Comparison of ENCODE assay signal across 29 mouse cellular contexts in genomic region chr17:45644185-45644584, GRCm38 (mm10). TPM values are rescaled to one million over a fixed set of nuclear protein-coding genes. Genes with fewer than 3 reads are reported as not detected.
DNase-seq lines count a peak whose midpoint lies in the region; ATAC-seq and TF ChIP-seq lines count a peak whose summit lies in the region.
"Had no signal": no experiment of that assay in that cellular context is flagged by ENCODE, and none has a peak within 500 bp of the region (broad histone marks: within the 10 kb centered on the region; RNA-seq: fewer than 3 reads in every experiment).

No protein-coding gene starts in this region.

- TF ChIP-seq CTCF in intestine, postnatal 0 days (IDR thresholded peaks at IDR 0.05; ENCODE audit: low read depth) = peak; percentile 27; the same call in 1 of the 2 replicates
- peak; percentile 36; the same call in 1 of the 2 replicates for TF ChIP-seq CTCF in lung, postnatal 0 days (IDR thresholded peaks at IDR 0.05)
- no peak for TF ChIP-seq CTCF in lung, adult 2 months (IDR thresholded peaks at IDR 0.05; ENCODE audit: insufficient read depth, low read length)
- peak; percentile 43 for TF ChIP-seq CTCF in Patski (IDR thresholded peaks at IDR 0.05)
- peak; percentile 37 for TF ChIP-seq CTCF in stomach, postnatal 0 days (IDR thresholded peaks at IDR 0.05; ENCODE audit: low read depth)

- no peak overlapping the region for H3K4me2 ChIP-seq in intestine, postnatal 0 days (replicated peaks; ENCODE audit: low read depth)
- no peak overlapping the region for H3K4me2 ChIP-seq in intestine, embryonic 15.5 days (replicated peaks)
- no peak overlapping the region for H3K4me2 ChIP-seq in lung, postnatal 0 days (replicated peaks; ENCODE audit: low read depth, low read length)
- H3K4me2 ChIP-seq in stomach, postnatal 0 days (replicated peaks; ENCODE audit: low read depth) = no peak overlapping the region
- H3K4me2 ChIP-seq: embryonic facial prominence, embryonic 12.5 days; forebrain, embryonic 13.5 days; hindbrain, embryonic 15.5 days; lung, embryonic 15.5 days had no signal

- H3K27me3 ChIP-seq in intestine, postnatal 0 days (replicated peaks; ENCODE audit: control insufficient read depth, insufficient read depth, low read length) = no peaks in the 10 kb centered on the region
- H3K27me3 ChIP-seq in intestine, embryonic 15.5 days (replicated peaks) = no peaks in the 10 kb centered on the region
- no peaks in the 10 kb centered on the region for H3K27me3 ChIP-seq in lung, postnatal 0 days (replicated peaks; ENCODE audit: insufficient read depth, low read length)
- H3K27me3 ChIP-seq in Patski = no peaks in the 10 kb centered on the region
- H3K27me3 ChIP-seq in stomach, postnatal 0 days (ENCODE audit: control insufficient read depth, insufficient read depth, low read length) = no peaks in the 10 kb centered on the region
- H3K27me3 ChIP-seq: embryonic facial prominence, embryonic 12.5 days; forebrain, embryonic 13.5 days; hindbrain, embryonic 15.5 days; lung, embryonic 15.5 days had no signal

- H3K27ac ChIP-seq in intestine, postnatal 0 days (ENCODE audit: low read depth, low read length) = no peak overlapping the region
- no peak overlapping the region for H3K27ac ChIP-seq in intestine, embryonic 15.5 days
- H3K27ac ChIP-seq in lung, postnatal 0 days (ENCODE audit: low read length) = no peak overlapping the region
- H3K27ac ChIP-seq in stomach, postnatal 0 days (replicated peaks) = no peak overlapping the region
- H3K27ac ChIP-seq: embryonic facial prominence, embryonic 12.5 days; forebrain, embryonic 13.5 days; gastrocnemius, adult 2 months; heart, embryonic 10.5 days; hindbrain, embryonic 15.5 days; limb, embryonic 10.5 days; lung, embryonic 15.5 days; macrophage had no signal

- no peak overlapping the region for H3K4me3 ChIP-seq in intestine, postnatal 0 days (ENCODE audit: low read depth, low read length)
- H3K4me3 ChIP-seq in intestine, embryonic 15.5 days (replicated peaks) = no peak overlapping the region
- H3K4me3 ChIP-seq in lung, postnatal 0 days (ENCODE audit: low read depth, low read length) = no peak overlapping the region
- no peak overlapping the region for H3K4me3 ChIP-seq in lung, adult 2 months (replicated peaks; ENCODE audit: extremely low read depth, low read depth, low read length)
- H3K4me3 ChIP-seq in stomach, postnatal 0 days (ENCODE audit: low read depth, low read length) = no peak overlapping the region
- H3K4me3 ChIP-seq: embryonic facial prominence, embryonic 12.5 days; erythroblast, embryonic 14.5 days; forebrain, embryonic 13.5 days; gastrocnemius, adult 2 months; heart, embryonic 10.5 days; hindbrain, embryonic 15.5 days; limb, embryonic 10.5 days; lung, embryonic 15.5 days had no signal

- in situ Hi-C loops in Patski (cut with MboI; ENCODE audit: low pct_unique_long_range_greater_than_20kb) = loop anchor here (25.0 kb wide), 1 partner anchor 157 kb away; the partner anchor contains the start of gene Spats1

- POLR2A ChIA-PET in Patski (lab: Charles Lee) = interaction anchor here (0.6 kb wide), 1 partner anchor 68 kb away, joined by 4 read pairs; no protein-coding TSS in a partner anchor

- H3K4me1 ChIP-seq in intestine, postnatal 0 days (replicated peaks; ENCODE audit: control insufficient read depth, insufficient read depth, low read length) = no peaks in the 10 kb centered on the region
- H3K4me1 ChIP-seq in intestine, embryonic 15.5 days (replicated peaks) = no peaks in the 10 kb centered on the region
- H3K4me1 ChIP-seq in lung, postnatal 0 days (ENCODE audit: insufficient read depth, low read depth, low read length) = no peaks in the 10 kb centered on the region
- H3K4me1 ChIP-seq in lung, adult 2 months (ENCODE audit: control insufficient read depth, insufficient read depth, low read length) = no peaks in the 10 kb centered on the region
- H3K4me1 ChIP-seq in stomach, postnatal 0 days (replicated peaks; ENCODE audit: control insufficient read depth, insufficient read depth) = no peaks in the 10 kb centered on the region
- H3K4me1 ChIP-seq: embryonic facial prominence, embryonic 12.5 days; forebrain, embryonic 13.5 days; heart, embryonic 10.5 days; hindbrain, embryonic 15.5 days had no signal

- no peaks in the 10 kb centered on the region for H3K36me3 ChIP-seq in intestine, postnatal 0 days (ENCODE audit: control insufficient read depth, insufficient read depth)
- no peaks in the 10 kb centered on the region for H3K36me3 ChIP-seq in intestine, embryonic 15.5 days
- no peaks in the 10 kb centered on the region for H3K36me3 ChIP-seq in lung, postnatal 0 days (ENCODE audit: insufficient read depth, low read length)
- no peaks in the 10 kb centered on the region for H3K36me3 ChIP-seq in stomach, postnatal 0 days (ENCODE audit: control insufficient read depth, insufficient read depth, low read length)
- H3K36me3 ChIP-seq: embryonic facial prominence, embryonic 12.5 days; heart, embryonic 10.5 days; hindbrain, embryonic 15.5 days; limb, embryonic 10.5 days; lung, embryonic 15.5 days had no signal

- ATAC-seq in intestine, postnatal 0 days = no peak
- ATAC-seq in intestine, embryonic 15.5 days = no peak
- no peak for ATAC-seq in lung, postnatal 0 days
- ATAC-seq in Patski = no peak
- ATAC-seq in stomach, postnatal 0 days (ENCODE audit: low FRiP score, low TSS enrichment) = no peak
- ATAC-seq: activated CD4-positive, CD25-positive, alpha-beta regulatory T cell, adult 4 months; forebrain, embryonic 13.5 days had no signal

- no peak for DNase-seq in lung, postnatal 0 days (ENCODE audit: low spot score)
- DNase-seq in lung, adult 2 months = no peak
- DNase-seq in Patski (ENCODE audit: low read depth, low spot score) = no peak
- DNase-seq in stomach, postnatal 0 days (ENCODE audit: low spot score) = no peak
- DNase-seq in thymus, postnatal 4 days = no peak
- DNase-seq: adrenal gland, adult 8-10 months; B cell, adult 2 months; cerebellum, adult 2 months; cerebellum, postnatal 25 days; gastrocnemius, adult 2 months; kidney, adult 11 months; thymus, postnatal 25 days had no signal

- CTCF ChIA-PET in Patski (lab: Charles Lee) = interaction anchor here (3.9 kb wide), 1 partner anchor 60 kb away, joined by 41 read pairs; no protein-coding TSS in a partner anchor

- TF ChIP-seq POLR2A in lung, adult 2 months (IDR thresholded peaks at IDR 0.05; ENCODE audit: borderline replicate concordance, extremely low read depth, low read depth, low read length) = no peak

- 90% methylated on average over 4 of the region's 4 CpGs for WGBS in intestine, postnatal 0 days
- 92% methylated on average over 4 of the region's 4 CpGs for WGBS in intestine, embryonic 15.5 days
- 72% methylated on average over 4 of the region's 4 CpGs for WGBS in lung, postnatal 0 days
- 85% methylated on average over 4 of the region's 4 CpGs for WGBS in lung, adult 2 months
- 95% methylated on average over 4 of the region's 4 CpGs for WGBS in stomach, postnatal 0 days

- H3K9ac ChIP-seq in intestine, postnatal 0 days (ENCODE audit: low read depth, low read length) = no peak overlapping the region
- H3K9ac ChIP-seq in intestine, embryonic 15.5 days = no peak overlapping the region
- no peak overlapping the region for H3K9ac ChIP-seq in lung, postnatal 0 days (replicated peaks; ENCODE audit: low read depth)
- H3K9ac ChIP-seq in stomach, postnatal 0 days (ENCODE audit: low read length) = no peak overlapping the region
- H3K9ac ChIP-seq: embryonic facial prominence, embryonic 12.5 days; forebrain, embryonic 13.5 days; hindbrain, embryonic 15.5 days; lung, embryonic 15.5 days had no signal

- no peaks in the 10 kb centered on the region for H3K9me3 ChIP-seq in intestine, postnatal 0 days (ENCODE audit: control insufficient read depth)
- H3K9me3 ChIP-seq in intestine, embryonic 15.5 days = no peaks in the 10 kb centered on the region
- no peaks in the 10 kb centered on the region for H3K9me3 ChIP-seq in lung, postnatal 0 days (ENCODE audit: low read length)
- H3K9me3 ChIP-seq in stomach, postnatal 0 days (ENCODE audit: control insufficient read depth, low read length) = no peaks in the 10 kb centered on the region
- H3K9me3 ChIP-seq: embryonic facial prominence, embryonic 12.5 days; forebrain, embryonic 13.5 days; heart, embryonic 10.5 days; hindbrain, embryonic 15.5 days; limb, embryonic 10.5 days; lung, embryonic 15.5 days had no signal

- no peak for TF ChIP-seq EP300 in lung, postnatal 0 days (IDR thresholded peaks at IDR 0.05)
- no peak for TF ChIP-seq EP300 in stomach, postnatal 0 days (optimal IDR thresholded peaks at IDR 0.05)

RNA-seq across cellular contexts. Expression of gene Capn11, which starts 14.9 kb away (rescaled TPM):
- not detected in 2 replicates for polyA plus RNA-seq in intestine, postnatal 0 days (2015; fragmentation: Nextera tagmentation; extraction: Ambion mirVana)
- polyA plus RNA-seq in intestine, embryonic 15.5 days (2015; fragmentation: Nextera tagmentation; extraction: Ambion mirVana) = 0.34 and 0.40 TPM in 2 replicates
- 0.08 TPM in 1 of 2 replicates, not detected in the other for polyA plus RNA-seq in lung, postnatal 0 days (2015; fragmentation: Nextera tagmentation; extraction: Ambion mirVana)
- not detected in 2 replicates for polyA plus RNA-seq in lung, adult 2 months (2012; rRNA removed)
- polyA plus RNA-seq in Patski (2021) = not detected
- polyA plus RNA-seq in stomach, postnatal 0 days (2015; fragmentation: Nextera tagmentation; extraction: Ambion mirVana) = 0.06 TPM in 2 replicates
- polyA plus RNA-seq: erythroblast, embryonic 14.5 days; heart, postnatal 0 days; spleen, adult 2 months; stomach, embryonic 14.5 days had no signal

RNA-seq across cellular contexts. Expression of gene Mrpl14, which starts 41.9 kb away (rescaled TPM):
- 120 and 127 TPM in 2 replicates for polyA plus RNA-seq in intestine, postnatal 0 days (2015; fragmentation: Nextera tagmentation; extraction: Ambion mirVana)
- 147 TPM in 2 replicates for polyA plus RNA-seq in intestine, embryonic 15.5 days (2015; fragmentation: Nextera tagmentation; extraction: Ambion mirVana)
- 224 and 234 TPM in 2 replicates for polyA plus RNA-seq in lung, postnatal 0 days (2015; fragmentation: Nextera tagmentation; extraction: Ambion mirVana)
- polyA plus RNA-seq in lung, adult 2 months (2012; rRNA removed) = 131 and 171 TPM in 2 replicates
- 108 TPM for polyA plus RNA-seq in Patski (2021)
- polyA plus RNA-seq in stomach, postnatal 0 days (2015; fragmentation: Nextera tagmentation; extraction: Ambion mirVana) = 163 TPM in 2 replicates

RNA-seq across cellular contexts. Expression of gene Mymx, which starts 42.3 kb away (rescaled TPM):
- 0.34 and 0.38 TPM in 2 replicates for polyA plus RNA-seq in intestine, postnatal 0 days (2015; fragmentation: Nextera tagmentation; extraction: Ambion mirVana)
- 0.43 and 0.54 TPM in 2 replicates for polyA plus RNA-seq in intestine, embryonic 15.5 days (2015; fragmentation: Nextera tagmentation; extraction: Ambion mirVana)
- polyA plus RNA-seq in lung, postnatal 0 days (2015; fragmentation: Nextera tagmentation; extraction: Ambion mirVana) = not detected in 2 replicates
- not detected in 2 replicates for polyA plus RNA-seq in lung, adult 2 months (2012; rRNA removed)
- not detected for polyA plus RNA-seq in Patski (2021)
- 1.2 and 1.5 TPM in 2 replicates for polyA plus RNA-seq in stomach, postnatal 0 days (2015; fragmentation: Nextera tagmentation; extraction: Ambion mirVana)
- polyA plus RNA-seq: activated CD4-positive, CD25-positive, alpha-beta regulatory T cell, adult 4 months; cerebellum, adult 2 months; forebrain, embryonic 13.5 days; frontal cortex, adult 2 months; gonadal fat pad, adult 2 months; heart, postnatal 0 days; hindbrain, embryonic 15.5 days; liver, adult 2 months; macrophage; spleen, adult 2 months had no signal

RNA-seq across cellular contexts. Expression of gene Tmem63b, which starts 42.5 kb away (rescaled TPM):
- polyA plus RNA-seq in intestine, postnatal 0 days (2015; fragmentation: Nextera tagmentation; extraction: Ambion mirVana) = 22.6 and 24.7 TPM in 2 replicates
- polyA plus RNA-seq in intestine, embryonic 15.5 days (2015; fragmentation: Nextera tagmentation; extraction: Ambion mirVana) = 33.5 and 34.2 TPM in 2 replicates
- 78.5 and 88.2 TPM in 2 replicates for polyA plus RNA-seq in lung, postnatal 0 days (2015; fragmentation: Nextera tagmentation; extraction: Ambion mirVana)
- polyA plus RNA-seq in lung, adult 2 months (2012; rRNA removed) = 163 and 173 TPM in 2 replicates
- polyA plus RNA-seq in Patski (2021) = 109 TPM
- 40.9 and 45.0 TPM in 2 replicates for polyA plus RNA-seq in stomach, postnatal 0 days (2015; fragmentation: Nextera tagmentation; extraction: Ambion mirVana)

RNA-seq across cellular contexts. Expression of gene Slc29a1, which starts 44.8 kb away (rescaled TPM):
- 37.8 and 38.4 TPM in 2 replicates for polyA plus RNA-seq in intestine, postnatal 0 days (2015; fragmentation: Nextera tagmentation; extraction: Ambion mirVana)
- polyA plus RNA-seq in intestine, embryonic 15.5 days (2015; fragmentation: Nextera tagmentation; extraction: Ambion mirVana) = 80.0 and 85.4 TPM in 2 replicates
- 99.8 and 120 TPM in 2 replicates for polyA plus RNA-seq in lung, postnatal 0 days (2015; fragmentation: Nextera tagmentation; extraction: Ambion mirVana)
- 185 and 186 TPM in 2 replicates for polyA plus RNA-seq in lung, adult 2 months (2012; rRNA removed)
- 39.4 TPM for polyA plus RNA-seq in Patski (2021)
- polyA plus RNA-seq in stomach, postnatal 0 days (2015; fragmentation: Nextera tagmentation; extraction: Ambion mirVana) = 49.4 and 55.3 TPM in 2 replicates
